Mouse (Mus musculus) bone marrow, adult 2 months (tissue): ENCODE data around the gene 3110009E18Rik.

ENCODE experiments used
- CTCF ChIP-seq: fragments of 200-500 bp; IDR thresholded peaks from 2 replicates; pipeline ENCODE4 v1.5.1; 2011; ENCODE audit warnings: low read length, control low read depth; ENCODE audit not compliant: control insufficient read depth, insufficient read depth
- POLR2A ChIP-seq: fragments of 200-500 bp; IDR thresholded peaks from 2 replicates; pipeline ENCODE4 v1.6.1; 2011; ENCODE audit warnings: low read depth, mild to moderate bottlenecking, control low read depth, low read length, borderline replicate concordance; ENCODE audit not compliant: control insufficient read depth

DNA sequence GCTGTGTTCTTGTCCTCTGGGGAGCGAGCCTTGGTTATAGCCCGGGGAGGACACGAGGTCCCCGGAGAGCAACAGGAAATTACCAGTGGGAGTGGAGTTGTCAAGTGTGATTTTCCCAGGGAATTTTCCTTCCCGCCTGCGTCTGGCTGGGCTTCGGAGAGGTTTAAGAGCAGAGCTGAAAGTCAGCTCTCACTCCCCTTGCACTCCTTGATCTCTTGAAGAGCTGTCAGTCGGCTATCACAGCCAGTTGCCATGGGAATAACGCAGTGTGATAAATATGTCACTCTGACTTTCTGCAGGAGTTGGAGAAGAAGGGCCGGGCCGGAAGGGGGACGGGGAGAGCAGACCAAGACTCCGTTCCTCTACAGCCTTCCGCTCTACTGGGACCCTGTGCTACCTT is 55.3 kb downstream of the 3110009E18Rik start:
- TF ChIP-seq POLR2A (no peak), CTCF (no peak)
